Mouse (Mus musculus) myocyte (in vitro differentiated cells): ENCODE data around the gene Vps13d. TPM values are rescaled to one million over a fixed set of nuclear protein-coding genes. Genes with fewer than 3 reads are reported as not detected.

ENCODE experiments used
- H3K27me3 ChIP-seq: one replicate; pipeline ENCODE4 v1.6.1; 2011; ENCODE audit not compliant: control insufficient read depth, insufficient read depth, insufficient read length
- H3K36me3 ChIP-seq: one replicate; pipeline ENCODE4 v1.6.1; 2011; ENCODE audit not compliant: control insufficient read depth, insufficient read depth
- H3K4me2 ChIP-seq: one replicate; pipeline ENCODE4 v1.6.1; 2011; ENCODE audit warnings: low read depth, control low read depth
- H3K4me3 ChIP-seq: one replicate; pipeline ENCODE4 v1.5.1; 2011; ENCODE audit warnings: mild to moderate bottlenecking, control low read depth, moderate library complexity
- H3K79me2 ChIP-seq: one replicate; pipeline ENCODE4 v1.6.1; 2011; ENCODE audit not compliant: control insufficient read depth, insufficient read depth
- H3ac ChIP-seq: one replicate; pipeline ENCODE4 v1.6.1; 2011; ENCODE audit not compliant: control insufficient read depth, insufficient read length
- TCF3 ChIP-seq: IDR thresholded peaks from one replicate; pipeline ENCODE4 v1.6.1; 2011; ENCODE audit warnings: low read depth, control low read depth; ENCODE audit not compliant: insufficient read length
- USF1 ChIP-seq: IDR thresholded peaks from one replicate; pipeline ENCODE4 v1.6.1; 2011; ENCODE audit warnings: low read depth, mild to moderate bottlenecking, control low read depth, moderate library complexity
- polyA plus RNA-seq: library from polyadenylated mRNA; unstranded; fragments of >200 nt; fragmentation: generic; extraction: Trizol; gene quantifications from one replicate; pipeline ENCODE4 v1.2.1, GENCODE M21; 2012; ENCODE audit warnings: missing spikeins

Vps13d gene
- polyA plus RNA-seq, 1 experiment, result 20.0 TPM

- no peaks in the 10 kb centered on the region for H3K27me3 ChIP-seq
- TF ChIP-seq TCF3, result no peak
- TF ChIP-seq USF1, result peak; percentile 74
- H3ac ChIP-seq, result no peak overlapping the region
Observed at GRCm38 (mm10) chr4:144928693-144929436, 265.9 kb downstream of the Vps13d start.

More at GRCm38 (mm10) chr4:144928693-144929436, 265.9 kb downstream of the Vps13d start:
- Histone ChIP-seq H3K4me2 (no peak overlapping the region), H3K36me3 (no peaks in the 10 kb centered on the region), H3K4me3 (no peak overlapping the region), H3K79me2 (no peaks in the 10 kb centered on the region)

Other genes with a start within 250 kb of the Vps13d start
- 9.7 TPM for gene Tnfrsf1b, start 51.9 kb upstream of the Vps13d start, polyA plus RNA-seq
- gene Tnfrsf8, start 120.2 kb upstream of the Vps13d start, polyA plus RNA-seq, result 0.02 TPM